Mouse (Mus musculus): ENCODE data around the gene Tgds. TPM values are rescaled to one million over a fixed set of nuclear protein-coding genes. Genes with fewer than 3 reads are reported as not detected.

Tgds gene
- polyA plus RNA-seq, 1 experiment, result 13.7 TPM

- no peaks in the 10 kb centered on the region for H3K4me1 ChIP-seq (replicated peaks; ENCODE audit: control insufficient read depth, insufficient read depth, low read length)
- H3K4me3 ChIP-seq (ENCODE audit: control insufficient read depth, insufficient read depth, low read length), result no peak overlapping the region
- H3K27ac ChIP-seq (ENCODE audit: control insufficient read depth, insufficient read depth, low read length), result no peak overlapping the region
- no peak for TF ChIP-seq POLR2A (IDR thresholded peaks at IDR 0.05; ENCODE audit: control insufficient read depth, extremely low read depth, insufficient read depth, low read length, poor library complexity)
- TF ChIP-seq CTCF (IDR thresholded peaks at IDR 0.05; ENCODE audit: borderline replicate concordance, control insufficient read depth, extremely low read depth, insufficient read depth, low read length, poor library complexity), result no peak
- no peaks in the 10 kb centered on the region for H3K27me3 ChIP-seq (ENCODE audit: control insufficient read depth, insufficient read depth, low read length)
- WGBS, result 92% methylated on average over 12 of the region's 12 CpGs
- H3K36me3 ChIP-seq (ENCODE audit: control insufficient read depth, insufficient read depth, low read length), result no peaks in the 10 kb centered on the region
- DNase-seq, result no peak
These were observed 63.0 kb downstream of the Tgds start for GRCm38 (mm10) chr14:118069439-118070079.

Other genes with a start within 250 kb of the Tgds start
- gene Dct, start 80.5 kb downstream of the Tgds start, polyA plus RNA-seq (2012; rRNA removed), result 0.15 and 0.23 TPM in 2 replicates
- gene Gpr180, start 4.4 kb upstream of the Tgds start, polyA plus RNA-seq (2012; rRNA removed), result 19.2 and 21.9 TPM in 2 replicates
- 0.59 and 1.0 TPM in 2 replicates for gene Sox21, start 104.3 kb upstream of the Tgds start, polyA plus RNA-seq (2012; rRNA removed)
- not detected in 2 replicates for gene Gm9376, start 134.2 kb upstream of the Tgds start, polyA plus RNA-seq (2012; rRNA removed)